Mouse (Mus musculus) cerebellum, adult (tissue): ENCODE measurements around the gene Ndrg3.
"Not testable (repeated sequence)": the region's sequence is repeated elsewhere in the genome, so short reads cannot be mapped to it uniquely, and the experiment has no call there.

ENCODE experiments used
- ATAC-seq: cut with Nextera tagmentation; 2 replicates; pipeline ENCODE4 v1.9.2; 2017; ENCODE audit warnings: mild to moderate bottlenecking, moderate library complexity, mixed read lengths; ENCODE audit not compliant: insufficient number of reproducible peaks, low FRiP score, low TSS enrichment

The Ndrg3 gene

GRCm38 (mm10) chr2:156950816-156951215, 41.0 kb downstream of the Ndrg3 start:
- no peak for ATAC-seq

DNA sequence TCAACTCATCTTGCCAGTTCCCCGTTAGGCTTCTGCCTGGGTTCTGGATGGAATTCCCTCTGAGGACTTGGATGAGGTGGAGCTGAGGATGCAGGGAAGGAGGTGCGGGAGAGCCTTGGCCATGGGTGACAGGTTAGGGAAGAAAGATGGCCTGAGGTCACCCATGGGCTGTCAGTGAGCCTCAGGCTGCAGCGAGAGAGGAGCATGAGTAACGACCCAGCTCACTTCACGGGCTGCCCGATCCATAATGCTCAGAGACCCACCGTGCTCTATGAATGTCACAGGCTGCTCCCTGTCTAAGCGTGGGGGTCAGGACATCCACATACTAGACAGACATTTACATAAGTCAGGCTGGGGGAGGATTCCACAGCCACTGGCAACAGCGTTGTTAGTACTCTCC, 50.3 kb downstream of the Ndrg3 start:
- not testable (repeated sequence) for ATAC-seq

GRCm38 (mm10) chr2:156939926-156940325, 51.9 kb downstream of the Ndrg3 start:
- ATAC-seq = peak; percentile 90

GRCm38 (mm10) chr2:156937795-156938194, 54.1 kb downstream of the Ndrg3 start:
- ATAC-seq = no peak

DNA sequence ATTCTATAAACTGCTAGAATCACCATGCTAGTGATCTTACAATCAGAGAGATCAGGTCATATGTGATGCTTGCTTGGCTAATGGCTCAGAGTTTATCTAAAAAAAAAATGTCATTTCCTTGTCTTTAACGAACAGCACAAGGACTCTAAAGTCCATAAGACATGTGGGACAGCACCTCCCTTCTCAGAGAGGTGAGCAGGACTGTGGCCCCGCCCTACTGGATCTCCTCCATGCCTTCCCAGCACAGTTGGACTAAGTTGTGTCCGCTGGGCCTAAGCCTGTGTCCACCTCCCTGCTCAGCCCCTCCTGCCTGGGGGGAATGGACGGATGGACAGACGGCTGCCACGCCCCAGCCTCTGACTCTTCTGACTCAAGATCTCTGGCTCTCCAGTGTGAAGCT, 56.9 kb downstream of the Ndrg3 start:
- no peak for ATAC-seq

GRCm38 (mm10) chr2:156933426-156933825, 58.4 kb downstream of the Ndrg3 start:
- ATAC-seq = no peak

GRCm38 (mm10) chr2:156931421-156931820, 60.4 kb downstream of the Ndrg3 start:
- no peak for ATAC-seq

DNA sequence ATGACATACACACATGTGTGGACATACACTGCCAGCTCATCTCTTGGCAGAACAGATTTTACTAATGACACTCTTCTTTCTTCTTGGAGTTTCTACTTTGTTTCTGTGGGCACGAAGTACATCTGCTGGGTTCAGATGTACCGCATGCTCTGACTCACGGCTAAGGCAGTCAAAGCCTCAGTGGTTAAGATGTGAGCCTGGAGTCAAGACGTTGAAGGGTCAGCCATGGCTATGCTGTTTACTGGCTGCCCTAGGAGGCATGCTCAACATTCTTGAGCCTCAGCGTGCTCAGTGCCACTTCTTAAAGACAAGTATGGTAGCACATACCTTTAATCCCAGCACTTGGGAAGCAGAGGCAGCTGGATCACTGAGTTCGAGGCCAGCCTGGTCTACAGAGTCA, 61.3 kb downstream of the Ndrg3 start:
- ATAC-seq = no peak

GRCm38 (mm10) chr2:156929519-156930120, 62.2 kb downstream of the Ndrg3 start:
- ATAC-seq = no peak

- no peak for ATAC-seq
Measured at GRCm38 (mm10) chr2:156928606-156929005, 63.2 kb downstream of the Ndrg3 start.

GRCm38 (mm10) chr2:156927663-156928062, 64.2 kb downstream of the Ndrg3 start:
- ATAC-seq = no peak

- ATAC-seq = not testable (repeated sequence)
Measured at GRCm38 (mm10) chr2:156925611-156926010, 66.2 kb downstream of the Ndrg3 start.

DNA sequence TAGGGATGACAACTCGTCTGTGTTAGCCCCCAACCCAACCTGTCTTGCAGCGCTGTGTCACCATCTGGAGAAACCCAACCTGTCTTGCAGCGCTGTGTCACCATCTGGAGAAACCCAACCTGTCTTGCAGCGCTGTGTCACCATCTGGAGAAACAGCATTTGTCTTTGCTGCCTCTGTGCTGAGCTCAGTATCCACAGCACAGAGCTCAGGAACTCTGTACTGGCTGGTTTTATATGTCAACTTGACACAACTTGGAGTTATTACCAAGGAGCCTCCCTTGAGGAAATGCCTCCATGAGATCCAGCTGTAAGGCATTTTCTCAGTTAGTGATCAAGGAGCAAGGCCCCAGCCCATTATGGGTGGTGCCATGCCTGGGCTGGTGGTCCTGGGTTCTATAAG, 66.8 kb downstream of the Ndrg3 start:
- not testable (repeated sequence) for ATAC-seq

DNA sequence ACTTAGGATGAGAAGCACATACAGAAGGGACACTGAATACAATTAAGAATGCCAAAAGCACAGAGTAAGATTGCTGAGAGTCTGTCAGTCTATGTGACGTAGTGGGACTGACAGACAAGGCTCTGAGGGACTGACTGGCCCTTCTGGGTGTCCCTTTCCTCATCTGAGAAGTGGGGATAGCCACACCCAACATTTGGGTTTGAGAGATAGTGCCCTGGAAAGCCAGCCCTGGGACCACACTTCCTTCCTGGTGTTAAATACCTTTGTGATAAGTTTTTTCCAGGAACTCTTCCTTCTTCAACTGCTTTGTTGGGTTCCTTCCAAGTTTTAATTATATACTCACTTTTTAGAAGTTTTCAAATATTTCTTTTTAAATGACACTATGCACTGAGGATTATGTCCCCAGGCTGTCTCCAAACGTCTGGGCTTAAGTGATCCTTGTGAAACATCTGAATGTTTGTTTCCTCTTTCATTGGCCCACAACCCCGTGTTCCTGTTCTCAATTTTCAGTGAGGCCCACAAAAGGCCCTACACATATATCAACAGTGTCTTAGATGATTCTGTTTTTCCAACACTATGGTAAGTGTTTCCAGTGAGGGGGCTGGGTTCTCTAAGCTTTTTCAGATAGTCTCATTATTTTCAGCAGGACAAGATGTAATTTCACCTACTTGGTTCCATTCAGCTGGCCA, 67.5 kb downstream of the Ndrg3 start:
- ATAC-seq = no peak

GRCm38 (mm10) chr2:156923057-156923456, 68.8 kb downstream of the Ndrg3 start:
- no peak for ATAC-seq

GRCm38 (mm10) chr2:156919796-156920195, 72.1 kb downstream of the Ndrg3 start:
- ATAC-seq = no peak

GRCm38 (mm10) chr2:156919191-156919590, 72.7 kb downstream of the Ndrg3 start:
- ATAC-seq = not testable (repeated sequence)

DNA sequence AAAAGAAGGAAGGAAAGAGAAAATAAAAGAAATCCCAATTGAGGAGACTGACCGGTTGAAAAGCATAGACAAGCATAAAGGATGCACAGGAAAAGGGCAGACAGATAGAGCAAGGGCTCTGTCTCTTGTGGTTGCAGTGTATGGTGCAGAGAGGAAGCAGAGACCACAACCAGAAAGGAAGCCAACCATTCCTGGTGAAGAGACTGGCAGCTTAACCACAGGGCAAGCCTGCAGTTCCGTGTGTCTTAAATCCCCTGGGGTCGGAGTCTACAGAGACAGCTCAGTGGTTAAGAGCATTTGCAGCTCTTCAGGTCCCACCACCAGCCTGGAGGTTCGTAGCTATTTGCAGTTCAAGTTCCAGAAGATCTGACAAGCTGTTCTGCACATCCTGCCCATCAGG, 73.3 kb downstream of the Ndrg3 start:
- no peak for ATAC-seq

DNA sequence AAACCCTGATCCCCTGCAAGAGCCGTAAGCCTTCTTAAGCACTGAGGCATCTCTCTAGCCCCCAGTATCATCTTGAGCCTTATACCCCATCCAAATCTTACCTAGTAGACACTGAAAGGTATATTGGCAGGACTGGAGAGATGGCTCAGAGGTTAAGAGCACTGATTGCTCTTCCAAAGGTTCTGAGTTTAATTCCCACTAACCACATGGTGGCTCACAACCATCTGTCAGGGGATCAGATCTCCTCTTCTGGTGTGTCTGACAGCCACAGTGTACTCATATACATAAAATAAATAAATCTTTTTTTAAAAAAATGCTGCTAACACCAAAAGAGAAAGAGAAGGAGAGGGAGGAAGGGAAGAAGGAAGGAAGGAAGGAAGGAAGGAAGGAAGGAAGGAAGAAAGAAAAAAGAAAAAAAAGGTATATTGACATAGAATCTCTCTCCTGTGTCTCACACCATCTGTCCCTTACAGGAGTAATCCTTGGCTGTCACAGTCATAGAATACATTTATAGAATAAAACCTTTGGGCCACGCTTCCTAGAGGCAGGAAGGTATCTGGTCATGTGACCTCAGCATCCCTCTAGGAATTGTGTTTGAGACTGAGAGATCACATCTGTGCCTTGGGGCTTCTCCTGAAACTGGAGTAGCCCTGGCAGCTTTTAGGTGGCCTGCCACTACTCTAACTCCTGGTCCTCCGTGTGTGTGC, 75.3 kb downstream of the Ndrg3 start:
- ATAC-seq = no peak

DNA sequence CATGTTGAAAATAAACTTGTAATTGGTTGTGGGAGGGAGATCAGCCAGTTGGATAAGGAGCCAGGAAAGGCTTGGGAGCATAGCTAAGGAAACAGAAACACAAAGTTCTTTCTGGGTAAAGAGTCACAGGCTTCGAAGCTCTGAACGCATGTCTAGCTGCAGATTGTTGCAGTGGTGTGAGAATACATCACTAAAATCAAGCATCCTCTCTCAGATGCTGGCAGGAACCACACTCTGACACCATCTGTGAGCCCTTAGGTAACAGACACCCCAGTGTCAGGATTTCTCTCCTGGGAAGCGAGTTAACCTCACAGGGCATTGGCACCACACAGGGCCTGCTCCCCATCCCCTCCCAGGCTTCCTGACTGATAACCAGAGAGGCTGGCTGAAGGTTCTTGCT, 76.3 kb downstream of the Ndrg3 start:
- no peak for ATAC-seq

GRCm38 (mm10) chr2:156913191-156913590, 78.7 kb downstream of the Ndrg3 start:
- no peak for ATAC-seq

DNA sequence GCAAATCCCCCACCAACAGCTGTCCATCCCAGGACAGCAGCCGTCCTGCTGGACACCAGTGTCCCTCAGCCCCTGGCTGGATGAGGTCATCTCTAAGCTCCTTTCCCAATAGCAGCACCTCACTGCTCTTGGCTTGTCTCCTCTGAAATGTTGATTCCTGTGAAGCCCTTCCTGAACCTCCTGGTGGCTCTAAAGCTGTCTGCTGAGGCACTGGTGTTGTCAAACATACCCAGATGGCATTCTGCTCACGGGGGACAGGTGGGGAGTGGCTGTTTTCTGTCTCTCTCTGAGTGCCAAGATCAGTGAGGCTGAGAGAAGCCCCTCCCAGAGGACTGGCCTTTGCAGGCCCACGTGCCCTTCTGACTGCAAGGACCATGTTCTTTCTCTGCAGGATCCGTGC, 85.9 kb downstream of the Ndrg3 start:
- ATAC-seq = peak; percentile 94
